Mouse (Mus musculus): Measurements from ENCODE around the gene Olfr203. TPM values are rescaled to one million over a fixed set of nuclear protein-coding genes. Genes with fewer than 3 reads are reported as not detected.
"Not testable (repeated sequence)": the region's sequence is repeated elsewhere in the genome, so short reads cannot be mapped to it uniquely, and the experiment has no call there.

Gene Olfr203
- not detected in 2 replicates for polyA plus RNA-seq (2012; rRNA removed)
- polyA plus RNA-seq (2014; fragmentation: Nextera tagmentation; extraction: Ambion mirVana) = not detected in 2 replicates

- 63% methylated on average over 2 of the region's 2 CpGs for WGBS (ENCODE audit: insufficient replicate concordance)
- TF ChIP-seq EP300 (IDR thresholded peaks at IDR 0.05; ENCODE audit: low read depth) = no peak
- no peak within 1 kb of the TSS for H3K27ac ChIP-seq
- H3K9me3 ChIP-seq (ENCODE audit: control insufficient read depth, low read length) = no peaks in the 10 kb centered on the region
- no peak for ATAC-seq (ENCODE audit: insufficient read depth)
- no peaks in the 10 kb centered on the region for H3K27me3 ChIP-seq (ENCODE audit: control insufficient read depth, insufficient read depth, low read length)
- no peaks in the 10 kb centered on the region for H3K36me3 ChIP-seq (replicated peaks; ENCODE audit: control insufficient read depth, insufficient read depth, low read depth)
- H3K9ac ChIP-seq (replicated peaks) = no peak within 1 kb of the TSS
- no peaks in the 10 kb centered on the region for H3K4me1 ChIP-seq (replicated peaks; ENCODE audit: control insufficient read depth in 2 of 2, insufficient read depth in 2 of 2, low read length in 1 of 2)
- no peak within 1 kb of the TSS for H3K4me2 ChIP-seq (ENCODE audit: low read depth)
- no peak within 1 kb of the TSS for H3K4me3 ChIP-seq (ENCODE audit: insufficient read depth in 1 of 2, low read depth in 2 of 2, low read length in 2 of 2)
- DNase-seq (ENCODE audit: low read depth in 3 of 3, low spot score in 3 of 3) = no peak
Measured at GRCm38 (mm10) chr16:59298581-59298980, at the start of gene Olfr203. Olfr203 (plus strand) TSS chr16:59298881.

GRCm38 (mm10) chr16:59249684-59250083 is 49.0 kb upstream of the Olfr203 start:
- H3K9me3 ChIP-seq (ENCODE audit: control insufficient read depth, low read length) = no peaks in the 10 kb centered on the region

GRCm38 (mm10) chr16:59269097-59269496 is 29.6 kb upstream of the Olfr203 start:
- H3K9ac ChIP-seq (replicated peaks); ATAC-seq (ENCODE audit: insufficient read depth); H3K27me3 ChIP-seq (ENCODE audit: control insufficient read depth, insufficient read depth, low read length); H3K4me1 ChIP-seq (replicated peaks; ENCODE audit: control insufficient read depth in 2 of 2, insufficient read depth in 2 of 2, low read length in 1 of 2); H3K27ac ChIP-seq; H3K36me3 ChIP-seq (replicated peaks; ENCODE audit: control insufficient read depth, insufficient read depth, low read depth); DNase-seq (ENCODE audit: low read depth in 3 of 3, low spot score in 3 of 3); H3K4me2 ChIP-seq (ENCODE audit: low read depth); H3K4me3 ChIP-seq (ENCODE audit: insufficient read depth in 1 of 2, low read depth in 2 of 2, low read length in 2 of 2); H3K9me3 ChIP-seq (ENCODE audit: control insufficient read depth, low read length): not testable (repeated sequence)
- WGBS (ENCODE audit: insufficient replicate concordance) = 34% methylated on average over 4 of the region's 4 CpGs

More at GRCm38 (mm10) chr16:59249684-59250083, 49.0 kb upstream of the Olfr203 start:
- ATAC-seq (ENCODE audit: insufficient read depth) (no peak), DNase-seq (ENCODE audit: low read depth in 3 of 3, low spot score in 3 of 3) (no peak)
- no peak overlapping the region for H3K27ac ChIP-seq
- H3K4me1 ChIP-seq (replicated peaks; ENCODE audit: control insufficient read depth in 2 of 2, insufficient read depth in 2 of 2, low read length in 1 of 2) = no peaks in the 10 kb centered on the region
- no peaks in the 10 kb centered on the region for H3K36me3 ChIP-seq (replicated peaks; ENCODE audit: control insufficient read depth, insufficient read depth, low read depth)
- no peak overlapping the region for H3K9ac ChIP-seq (replicated peaks)
- H3K4me2 ChIP-seq (ENCODE audit: low read depth) = no peak overlapping the region
- TF ChIP-seq EP300 (IDR thresholded peaks at IDR 0.05; ENCODE audit: low read depth) = no peak
- TF ChIP-seq CTCF (IDR thresholded peaks at IDR 0.05; ENCODE audit: low read depth) = no peak
- 60% methylated on average over 17 of the region's 17 CpGs for WGBS (ENCODE audit: insufficient replicate concordance)
- H3K4me3 ChIP-seq (ENCODE audit: insufficient read depth in 1 of 2, low read depth in 2 of 2, low read length in 2 of 2) = no peak overlapping the region
- no peaks in the 10 kb centered on the region for H3K27me3 ChIP-seq (ENCODE audit: control insufficient read depth, insufficient read depth, low read length)

GRCm38 (mm10) chr16:59272532-59272931 is 26.1 kb upstream of the Olfr203 start, which contains the start of gene Olfr201:
Olfr201 (minus strand) TSS chr16:59272632.
- H3K4me1 ChIP-seq (replicated peaks; ENCODE audit: control insufficient read depth in 2 of 2, insufficient read depth in 2 of 2, low read length in 1 of 2); H3K4me3 ChIP-seq (ENCODE audit: insufficient read depth in 1 of 2, low read depth in 2 of 2, low read length in 2 of 2); H3K9ac ChIP-seq (replicated peaks); DNase-seq (ENCODE audit: low read depth in 3 of 3, low spot score in 3 of 3); H3K27ac ChIP-seq; H3K36me3 ChIP-seq (replicated peaks; ENCODE audit: control insufficient read depth, insufficient read depth, low read depth); H3K4me2 ChIP-seq (ENCODE audit: low read depth); ATAC-seq (ENCODE audit: insufficient read depth); H3K9me3 ChIP-seq (ENCODE audit: control insufficient read depth, low read length); H3K27me3 ChIP-seq (ENCODE audit: control insufficient read depth, insufficient read depth, low read length): not testable (repeated sequence)
- 60% methylated on average over 4 of the region's 4 CpGs for WGBS (ENCODE audit: insufficient replicate concordance)

- DNase-seq (ENCODE audit: low read depth in 3 of 3, low spot score in 3 of 3) (peak; percentile 16 to 34 (median 22)), ATAC-seq (ENCODE audit: insufficient read depth) (peak; percentile 94)
- Histone ChIP-seq H3K36me3 (replicated peaks; ENCODE audit: control insufficient read depth, insufficient read depth, low read depth) (no peaks in the 10 kb centered on the region), H3K4me2 (ENCODE audit: low read depth) (no peak overlapping the region), H3K27me3 (ENCODE audit: control insufficient read depth, insufficient read depth, low read length) (no peaks in the 10 kb centered on the region), H3K4me3 (ENCODE audit: insufficient read depth in 1 of 2, low read depth in 2 of 2, low read length in 2 of 2) (no peak overlapping the region), H3K27ac (no peak overlapping the region), H3K9me3 (ENCODE audit: control insufficient read depth, low read length) (no peaks in the 10 kb centered on the region), H3K9ac (replicated peaks) (no peak overlapping the region), H3K4me1 (replicated peaks; ENCODE audit: control insufficient read depth in 2 of 2, insufficient read depth in 2 of 2, low read length in 1 of 2) (no peaks in the 10 kb centered on the region)
- 38% methylated on average over 3 of the region's 3 CpGs for WGBS (ENCODE audit: insufficient replicate concordance)
- TF ChIP-seq EP300 (IDR thresholded peaks at IDR 0.05; ENCODE audit: low read depth) (no peak), CTCF (IDR thresholded peaks at IDR 0.05; ENCODE audit: low read depth) (no peak)
Measured at GRCm38 (mm10) chr16:59280542-59280941, 18.1 kb upstream of the Olfr203 start.
